Mouse (Mus musculus) kidney, postnatal 36 days (tissue): ENCODE results near the gene Myo1d.

Experiments used
- DNase-seq, 2 experiments: peaks; one replicate each; pipeline ENCODE4 v3.0.0; 2021 to 2022; ENCODE audit warnings: mixed read lengths in 2 of 2

Gene Myo1d

DNA sequence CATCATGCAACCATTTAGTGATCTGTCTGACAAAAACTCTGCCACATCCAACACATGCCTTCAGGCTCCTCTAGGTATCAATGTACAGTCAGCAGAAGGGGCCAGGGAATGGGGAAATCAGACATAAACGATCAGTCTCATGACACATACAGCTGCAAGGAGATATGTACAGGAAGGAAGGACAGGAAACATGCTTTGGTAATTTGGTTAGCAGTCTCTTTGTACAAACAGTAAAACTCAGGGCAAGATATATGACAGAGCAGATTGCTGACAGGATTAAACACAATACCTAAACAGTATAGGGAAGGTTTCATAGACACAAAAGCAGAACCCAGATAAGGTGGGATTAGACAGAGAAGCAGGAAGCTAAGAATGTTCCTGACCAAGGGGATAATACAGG lies 60.8 kb downstream of the Myo1d start:
- DNase-seq = no peak

- no peak for DNase-seq
These were observed 61.8 kb downstream of the Myo1d start for GRCm38 (mm10) chr11:80718036-80718435.

- DNase-seq = peak; percentile 29 to 68
These were observed 64.7 kb downstream of the Myo1d start for GRCm38 (mm10) chr11:80715115-80715514.

- DNase-seq = no peak
These were observed 66.1 kb downstream of the Myo1d start for GRCm38 (mm10) chr11:80713705-80714104.

- no peak for DNase-seq
These were observed 67.6 kb downstream of the Myo1d start for GRCm38 (mm10) chr11:80712201-80712600.

GRCm38 (mm10) chr11:80711336-80711735 lies 68.5 kb downstream of the Myo1d start:
- DNase-seq = peak; percentile 69 to 77

GRCm38 (mm10) chr11:80700611-80701010 lies 79.2 kb downstream of the Myo1d start:
- DNase-seq = no peak

GRCm38 (mm10) chr11:80698721-80699120 lies 81.1 kb downstream of the Myo1d start:
- no peak for DNase-seq

GRCm38 (mm10) chr11:80696350-80696749 lies 83.5 kb downstream of the Myo1d start:
- peak in 1 of 2 experiments; percentile 53 for DNase-seq

DNA sequence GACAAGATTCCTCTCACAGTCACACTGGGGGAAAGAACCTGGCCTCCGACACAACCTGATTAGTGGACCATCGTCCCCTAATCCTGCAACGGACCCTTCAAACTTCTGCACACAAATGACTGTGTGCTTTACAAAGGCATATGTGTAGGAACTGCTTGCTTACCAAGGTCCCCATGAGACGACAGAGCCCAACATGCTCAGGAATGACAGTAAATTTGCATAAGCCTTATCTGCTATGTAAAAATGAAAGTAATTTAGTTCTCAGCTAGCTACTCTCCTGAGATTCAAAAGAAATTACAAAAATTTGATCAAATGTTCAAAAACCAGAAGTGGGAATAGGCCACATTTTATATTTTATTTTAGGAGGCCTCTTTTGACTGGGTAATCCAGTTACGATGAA lies 95.2 kb downstream of the Myo1d start:
- DNase-seq = no peak

DNA sequence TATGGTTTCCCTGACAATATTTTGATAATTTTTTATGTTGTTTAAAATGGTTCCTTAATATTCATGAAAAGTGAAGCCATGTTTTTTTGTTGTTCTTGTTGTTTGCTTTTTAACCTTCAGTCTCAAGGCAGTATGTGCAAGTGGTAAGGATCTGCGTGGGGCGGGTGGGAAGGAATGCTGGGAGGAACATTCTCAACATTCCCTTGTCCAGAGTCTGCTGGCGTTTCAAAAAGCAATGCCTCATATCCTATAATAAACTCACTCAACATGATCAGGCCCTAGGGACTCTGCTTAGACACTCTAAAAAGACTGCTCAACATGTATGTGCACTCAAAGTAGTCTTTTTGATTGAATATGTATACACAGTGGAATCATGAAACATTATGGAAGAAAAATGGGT lies 97.1 kb downstream of the Myo1d start:
- peak; percentile 27 to 41 for DNase-seq

- no peak for DNase-seq
These were observed 106.8 kb downstream of the Myo1d start for GRCm38 (mm10) chr11:80673013-80673412.

DNA sequence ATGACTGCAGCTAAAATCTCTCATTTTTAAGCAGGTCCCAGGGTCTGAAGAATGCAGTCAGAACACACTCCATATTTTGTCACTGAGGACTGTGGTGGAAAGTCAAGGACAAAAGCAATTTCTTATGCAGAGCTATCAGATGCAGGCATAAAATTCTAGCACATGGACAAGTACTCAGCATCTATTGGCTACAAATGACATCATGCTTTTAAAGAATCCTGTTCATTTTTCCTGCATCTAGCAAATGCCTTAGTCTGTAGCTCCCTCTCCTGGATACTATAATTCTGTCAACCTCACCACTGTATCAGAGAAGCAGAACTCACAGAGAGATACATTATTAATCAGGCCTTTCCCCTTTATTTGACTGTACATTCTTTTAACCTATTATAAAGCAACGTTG lies 109.4 kb downstream of the Myo1d start:
- DNase-seq = peak in 1 of 2 experiments; percentile 17

DNA sequence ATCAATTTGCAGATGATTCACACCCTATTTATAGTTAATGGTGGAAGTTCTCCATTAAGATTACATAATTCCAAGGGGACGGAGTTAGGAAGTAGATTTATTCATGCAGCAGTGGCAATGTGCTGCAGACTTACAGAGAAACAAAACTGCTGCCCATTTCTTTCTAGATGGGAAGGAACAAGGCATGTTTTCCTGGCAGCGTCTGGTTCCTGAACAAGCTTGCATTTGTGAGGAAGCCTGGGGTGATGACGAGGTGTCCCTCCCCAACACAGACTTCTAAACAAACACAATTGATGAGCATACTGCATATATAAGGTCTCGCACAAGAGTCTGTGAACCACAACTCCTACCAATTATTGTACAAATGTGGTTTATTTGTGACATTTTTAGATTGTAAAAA lies 109.9 kb downstream of the Myo1d start:
- no peak for DNase-seq

DNA sequence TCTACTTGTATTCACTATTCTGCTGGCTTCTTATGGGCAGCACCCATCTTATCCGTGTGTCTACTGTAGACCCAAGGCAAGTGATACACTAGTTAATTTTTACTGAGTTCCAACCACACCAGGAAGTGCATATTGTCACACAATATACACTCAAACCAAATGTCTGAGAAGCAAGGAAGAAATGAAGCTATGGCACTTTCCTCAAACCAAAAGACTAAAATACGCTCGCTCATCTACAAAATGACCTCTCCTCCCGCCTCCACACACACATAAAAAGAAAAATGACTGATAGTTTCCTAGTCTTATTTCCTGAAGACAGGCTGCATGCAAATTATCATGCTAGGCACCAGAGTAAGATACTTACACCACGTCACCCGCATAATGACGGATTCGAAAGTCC lies 113.6 kb downstream of the Myo1d start:
- DNase-seq = no peak

GRCm38 (mm10) chr11:80664261-80664660 lies 115.6 kb downstream of the Myo1d start:
- DNase-seq = no peak

DNA sequence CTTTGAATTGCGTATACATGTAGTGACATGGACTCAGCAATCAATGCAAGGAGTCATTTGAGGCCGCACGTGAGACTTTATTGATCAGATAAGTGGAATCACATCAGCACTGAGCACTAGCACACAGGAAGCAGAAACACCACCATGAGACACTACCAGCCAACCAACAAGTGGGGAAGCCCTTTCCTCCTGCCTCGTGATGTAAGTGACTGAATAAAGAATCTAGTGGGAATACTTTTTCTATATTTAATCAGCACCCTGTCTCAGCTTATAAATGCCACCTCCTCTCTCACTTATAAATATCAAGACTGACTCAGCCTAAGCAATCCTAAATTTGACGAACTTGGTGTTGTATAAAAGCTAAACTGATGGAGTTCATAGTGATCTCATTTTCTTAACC lies 134.7 kb downstream of the Myo1d start:
- no peak for DNase-seq

- DNase-seq = no peak
These were observed 150.6 kb downstream of the Myo1d start for GRCm38 (mm10) chr11:80628992-80629865.

DNA sequence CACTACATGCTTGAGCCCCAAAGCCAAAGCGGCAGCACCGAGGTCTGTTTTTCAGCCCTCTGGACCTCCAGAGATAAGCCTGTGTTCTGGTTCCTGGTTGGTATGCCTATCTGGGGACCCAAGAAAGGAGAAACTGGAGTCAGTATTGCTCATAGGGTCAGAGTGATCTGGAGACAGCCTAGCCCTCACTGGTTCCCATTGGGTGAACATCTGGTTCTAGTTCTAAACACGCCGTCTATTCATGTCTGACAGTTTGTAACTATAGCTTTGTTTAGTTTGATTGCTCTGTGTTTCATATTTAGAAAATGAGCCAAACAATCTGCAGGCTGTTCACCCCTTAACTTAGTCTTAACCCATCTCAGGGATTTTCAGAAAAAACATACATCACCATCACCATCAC lies 151.2 kb downstream of the Myo1d start:
- DNase-seq = no peak

DNA sequence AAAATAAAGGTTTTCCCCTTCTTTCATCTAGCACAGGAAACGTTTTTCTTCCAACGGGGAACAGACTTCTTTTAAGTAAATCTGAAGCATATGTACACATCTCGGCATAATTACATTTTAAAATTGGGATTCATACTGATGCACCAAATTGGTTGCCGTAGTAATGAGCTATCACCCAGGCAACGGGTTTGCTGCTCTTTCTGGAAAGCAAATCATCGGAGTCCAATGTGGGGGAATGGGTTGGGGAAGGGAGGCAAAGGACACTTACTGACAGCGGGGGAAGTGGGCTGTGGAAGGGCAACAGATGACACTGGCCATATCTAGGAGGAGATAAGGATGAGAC lies 156.8 kb downstream of the Myo1d start:
- DNase-seq = no peak

- no peak for DNase-seq
These were observed 157.4 kb downstream of the Myo1d start for GRCm38 (mm10) chr11:80622233-80623037.

DNA sequence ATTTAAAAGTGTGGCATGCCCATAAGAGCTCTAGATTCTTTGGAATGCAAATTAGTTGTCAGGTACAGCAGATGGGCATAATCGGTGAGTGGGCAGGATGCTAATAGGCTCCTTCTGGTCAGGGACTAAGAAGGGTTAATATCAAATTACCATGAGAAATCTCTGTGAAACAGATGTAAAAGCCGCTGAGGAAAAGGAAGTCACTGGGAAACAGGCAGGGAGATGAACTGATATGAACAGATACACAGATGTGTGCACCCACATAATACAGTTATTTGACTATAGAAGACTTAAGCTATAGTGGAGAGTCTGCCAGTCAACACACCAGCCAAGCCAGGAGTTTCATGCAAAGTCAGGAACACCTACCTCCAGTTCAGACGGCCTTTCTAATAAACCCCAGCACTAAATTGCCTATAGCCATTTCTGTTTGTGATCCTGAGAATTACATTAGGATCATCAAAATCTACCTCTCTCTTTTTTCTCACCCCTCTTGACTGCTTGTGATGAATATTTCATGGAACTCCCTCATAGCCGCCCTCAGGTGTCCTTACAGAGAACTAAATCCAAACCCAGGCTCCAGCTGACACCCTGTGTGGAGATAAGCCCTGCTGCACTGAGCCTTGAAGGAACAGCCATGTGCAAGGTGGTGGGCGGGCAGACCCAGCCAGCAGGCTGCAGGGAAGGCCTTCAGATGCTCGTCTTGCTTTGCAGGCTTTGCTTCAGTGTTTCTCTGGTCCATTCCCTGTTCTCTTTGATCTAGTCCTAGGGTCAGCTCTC lies 164.7 kb downstream of the Myo1d start:
- DNase-seq = no peak

DNA sequence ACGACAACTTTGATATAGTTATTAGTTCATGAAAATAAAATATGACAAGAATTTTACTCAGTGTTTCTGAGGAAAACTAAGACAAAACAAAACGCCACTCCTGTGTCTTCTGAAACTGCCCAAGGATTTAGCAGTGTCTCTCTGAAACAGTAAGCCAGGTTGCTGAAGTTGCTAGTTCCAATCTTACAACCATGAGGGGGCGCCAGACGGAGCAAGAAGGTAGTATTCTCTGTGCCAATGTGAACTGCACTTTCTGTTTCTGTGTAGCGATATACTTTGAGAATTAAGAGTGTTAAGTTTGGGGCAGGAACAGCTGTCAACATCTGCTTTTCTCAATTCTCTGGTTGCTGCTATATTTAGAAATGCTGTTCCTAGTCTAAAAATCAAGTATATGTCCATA lies 165.4 kb downstream of the Myo1d start:
- DNase-seq = peak; percentile 38 to 67
